ENCODE assay signal across 8 mouse cellular contexts in genomic region chr9:21183905-21184413, GRCm38 (mm10). TPM values are rescaled to one million over a fixed set of nuclear protein-coding genes. Genes with fewer than 3 reads are reported as not detected.
DNase-seq lines count a peak whose midpoint lies in the region; ATAC-seq lines count a peak whose summit lies in the region.

No protein-coding gene starts in this region.

- peak; percentile 64 for ATAC-seq in intestine, embryonic 15.5 days
- ATAC-seq in liver, embryonic 16.5 days (ENCODE audit: low read depth): peak; percentile 71
- 0 out of 2 replicates have a peak, but pooled peaks have one; percentile 27 for ATAC-seq in neural tube, embryonic 12.5 days (ENCODE audit: low FRiP score, low read depth)

- peak overlapping the region; percentile 31; the same call in 1 of the 2 replicates for H3K9ac ChIP-seq in intestine, embryonic 15.5 days
- H3K9ac ChIP-seq in liver, embryonic 16.5 days (ENCODE audit: low read depth, low read length): peak overlapping the region; percentile 62
- H3K9ac ChIP-seq in neural tube, embryonic 12.5 days: no peak overlapping the region

- H3K36me3 ChIP-seq in intestine, embryonic 15.5 days: no peaks in the 10 kb centered on the region
- H3K36me3 ChIP-seq in liver, embryonic 16.5 days (ENCODE audit: control insufficient read depth, insufficient read depth): no peaks in the 10 kb centered on the region
- no peaks in the 10 kb centered on the region for H3K36me3 ChIP-seq in neural tube, embryonic 12.5 days

- peak; percentile 82 to 91 for DNase-seq in adrenal gland, adult (ENCODE audit: inconsistent age in 2 of 2, low spot score in 1 of 2)
- DNase-seq in adrenal gland, adult 8-10 months: no peak
- DNase-seq in heart, adult 11 months: peak; percentile 98
- no peak for DNase-seq in yolk sac, embryonic 10.5 days (ENCODE audit: low spot score)

- 10% methylated on average over 34 of the region's 34 CpGs for WGBS in intestine, embryonic 15.5 days
- WGBS in liver, embryonic 16.5 days (ENCODE audit: insufficient replicate concordance): 8% methylated on average over 34 of the region's 34 CpGs
- WGBS in neural tube, embryonic 12.5 days: 6% methylated on average over 34 of the region's 34 CpGs

- no peak overlapping the region for H3K27ac ChIP-seq in brown adipose tissue, adult 24 weeks (replicated peaks; ENCODE audit: low read depth, low read length)
- no peak overlapping the region for H3K27ac ChIP-seq in intestine, embryonic 15.5 days
- H3K27ac ChIP-seq in liver, embryonic 16.5 days (ENCODE audit: low read length): no peak overlapping the region
- H3K27ac ChIP-seq in neural tube, embryonic 12.5 days: no peak overlapping the region

- H3K4me1 ChIP-seq in brown adipose tissue, adult 24 weeks (ENCODE audit: control insufficient read depth, insufficient read depth, insufficient read length, low read length): peaks cover 5% of the 10 kb centered on the region; the same call in 1 of the 2 replicates
- peaks cover 20% of the 10 kb centered on the region for H3K4me1 ChIP-seq in intestine, embryonic 15.5 days (replicated peaks)
- H3K4me1 ChIP-seq in liver, embryonic 16.5 days (ENCODE audit: control insufficient read depth, low read depth, low read length): peaks cover 31% of the 10 kb centered on the region
- H3K4me1 ChIP-seq in neural tube, embryonic 12.5 days: peaks cover 3% of the 10 kb centered on the region; the same call in 1 of the 2 replicates

- no peaks in the 10 kb centered on the region for H3K27me3 ChIP-seq in intestine, embryonic 15.5 days (replicated peaks)
- H3K27me3 ChIP-seq in liver, embryonic 16.5 days (ENCODE audit: control insufficient read depth, insufficient read depth, low read depth, low read length): no peaks in the 10 kb centered on the region
- peaks cover 41% of the 10 kb centered on the region for H3K27me3 ChIP-seq in neural tube, embryonic 12.5 days (replicated peaks)

- no peaks in the 10 kb centered on the region for H3K9me3 ChIP-seq in intestine, embryonic 15.5 days
- no peaks in the 10 kb centered on the region for H3K9me3 ChIP-seq in liver, embryonic 16.5 days (replicated peaks; ENCODE audit: control insufficient read depth, low read length)
- H3K9me3 ChIP-seq in neural tube, embryonic 12.5 days: no peaks in the 10 kb centered on the region

- peak overlapping the region; percentile 61 for H3K4me3 ChIP-seq in brown adipose tissue, adult 24 weeks (ENCODE audit: insufficient read depth, low read depth, low read length)
- H3K4me3 ChIP-seq in intestine, embryonic 15.5 days (replicated peaks): peak overlapping the region; percentile 36
- peak overlapping the region; percentile 64 for H3K4me3 ChIP-seq in liver, embryonic 16.5 days (ENCODE audit: low read depth, low read length)
- peak overlapping the region; percentile 7; the same call in 1 of the 2 replicates for H3K4me3 ChIP-seq in neural tube, embryonic 12.5 days

- H3K4me2 ChIP-seq in intestine, embryonic 15.5 days (replicated peaks): peak overlapping the region; percentile 74
- H3K4me2 ChIP-seq in liver, embryonic 16.5 days (ENCODE audit: low read depth, low read length): peak overlapping the region; percentile 78
- peak overlapping the region; percentile 53 for H3K4me2 ChIP-seq in neural tube, embryonic 12.5 days (replicated peaks)

RNA-seq across cellular contexts. Expression of gene Pde4a, which starts 18.4 kb away (rescaled TPM):
- 10 to 100 TPM in 2 of 4 experiments, 1 to 10 TPM in 2; 5.7 to 13.4 (median 9.8) TPM for total RNA-seq in adrenal gland, adult 8-10 months (2022)
- 16.2 and 29.4 TPM in 2 replicates for polyA plus RNA-seq in brown adipose tissue, adult 24 weeks (2012; ENCODE audit: insufficient read depth, insufficient read length, missing spikeins)
- polyA plus RNA-seq in intestine, embryonic 15.5 days (2015; fragmentation: Nextera tagmentation; extraction: Ambion mirVana): 6.0 and 6.8 TPM in 2 replicates
- polyA plus RNA-seq in liver, embryonic 16.5 days (2015; fragmentation: Nextera tagmentation; extraction: Ambion mirVana): 1.6 and 1.9 TPM in 2 replicates
- 12.3 and 14.7 TPM in 2 replicates for polyA plus RNA-seq in neural tube, embryonic 12.5 days (2016; fragmentation: Nextera tagmentation; extraction: Ambion mirVana)

RNA-seq across cellular contexts. Expression of gene Cdc37, which starts 34.2 kb away (rescaled TPM):
- 100 to 1,000 TPM; 162 to 190 (median 174) TPM for total RNA-seq in adrenal gland, adult 8-10 months (2022)
- 70.4 and 78.0 TPM in 2 replicates for polyA plus RNA-seq in brown adipose tissue, adult 24 weeks (2012; ENCODE audit: insufficient read depth, insufficient read length, missing spikeins)
- polyA plus RNA-seq in intestine, embryonic 15.5 days (2015; fragmentation: Nextera tagmentation; extraction: Ambion mirVana): 276 and 280 TPM in 2 replicates
- polyA plus RNA-seq in liver, embryonic 16.5 days (2015; fragmentation: Nextera tagmentation; extraction: Ambion mirVana): 104 and 106 TPM in 2 replicates
- polyA plus RNA-seq in neural tube, embryonic 12.5 days (2016; fragmentation: Nextera tagmentation; extraction: Ambion mirVana): 271 and 293 TPM in 2 replicates

RNA-seq across cellular contexts. Expression of gene Tyk2, which starts 52.9 kb away (rescaled TPM):
- total RNA-seq in adrenal gland, adult 8-10 months (2022): 10 to 100 TPM; 15.3 to 30.3 (median 23.0) TPM
- 3.8 and 4.1 TPM in 2 replicates for polyA plus RNA-seq in brown adipose tissue, adult 24 weeks (2012; ENCODE audit: insufficient read depth, insufficient read length, missing spikeins)
- 13.6 and 15.7 TPM in 2 replicates for polyA plus RNA-seq in intestine, embryonic 15.5 days (2015; fragmentation: Nextera tagmentation; extraction: Ambion mirVana)
- 8.0 and 8.9 TPM in 2 replicates for polyA plus RNA-seq in liver, embryonic 16.5 days (2015; fragmentation: Nextera tagmentation; extraction: Ambion mirVana)
- polyA plus RNA-seq in neural tube, embryonic 12.5 days (2016; fragmentation: Nextera tagmentation; extraction: Ambion mirVana): 14.1 and 15.2 TPM in 2 replicates

RNA-seq across cellular contexts. Expression of gene Keap1, which starts 55.2 kb away (rescaled TPM):
- 10 to 100 TPM; 50.7 to 62.6 (median 57.4) TPM for total RNA-seq in adrenal gland, adult 8-10 months (2022)
- 24.6 and 25.5 TPM in 2 replicates for polyA plus RNA-seq in brown adipose tissue, adult 24 weeks (2012; ENCODE audit: insufficient read depth, insufficient read length, missing spikeins)
- 55.8 and 59.8 TPM in 2 replicates for polyA plus RNA-seq in intestine, embryonic 15.5 days (2015; fragmentation: Nextera tagmentation; extraction: Ambion mirVana)
- polyA plus RNA-seq in liver, embryonic 16.5 days (2015; fragmentation: Nextera tagmentation; extraction: Ambion mirVana): 26.2 and 27.7 TPM in 2 replicates
- polyA plus RNA-seq in neural tube, embryonic 12.5 days (2016; fragmentation: Nextera tagmentation; extraction: Ambion mirVana): 53.9 and 55.1 TPM in 2 replicates

Comparison
In these comparisons a context has a peak if more than half of its experiments do, and no peak if none do; other contexts are left out.
1. DNase-seq: peak in adrenal gland, adult (2 of 2) and heart, adult 11 months (single experiment); none in adrenal gland, adult 8-10 months (single experiment) and yolk sac, embryonic 10.5 days (single experiment).
2. H3K4me3 ChIP-seq: peak in every context shown above with its lines; median percentile 64 in liver, embryonic 16.5 days; 61 in brown adipose tissue, adult 24 weeks; 36 in intestine, embryonic 15.5 days; 7 in neural tube, embryonic 12.5 days.
3. Peak in every context shown above with its lines, with median percentiles within 50 percentile points of each other: ATAC-seq and H3K4me2 ChIP-seq.